Mouse (Mus musculus) limb, embryonic 11.5 days (tissue): ENCODE data around the gene Ttc30a1. TPM values are rescaled to one million over a fixed set of nuclear protein-coding genes. Genes with fewer than 3 reads are reported as not detected.
"Not testable (repeated sequence)": the region's sequence is repeated elsewhere in the genome, so short reads cannot be mapped to it uniquely, and the experiment has no call there.

Experiments
- ATAC-seq: fragments of 200-750 bp; cut with Nextera tagmentation; 2 replicates; pipeline ENCODE4 v1.8.0; 2017; ENCODE audit warnings: low read depth; ENCODE audit not compliant: insufficient number of reproducible peaks, low FRiP score, low TSS enrichment
- DNase-seq: peaks from one replicate; pipeline ENCODE4 v3.0.0-alpha.2; 2015; ENCODE audit warnings: low spot score
- H3K27ac ChIP-seq: fragments of 300-500 bp; sonication (generic); replicated peaks from 2 replicates; pipeline ENCODE4 v1.5.1; 2014; ENCODE audit warnings: low read depth, mild to moderate bottlenecking, low read length
- H3K27me3 ChIP-seq: fragments of 300-500 bp; sonication (generic); 2 replicates; pipeline ENCODE4 v1.6.1; 2014; ENCODE audit warnings: mild to moderate bottlenecking, low read length, mixed read lengths; ENCODE audit not compliant: control insufficient read depth, insufficient read depth
- H3K36me3 ChIP-seq: fragments of 300-500 bp; sonication (generic); 2 replicates; pipeline ENCODE4 v1.6.1; 2014; ENCODE audit warnings: mild to moderate bottlenecking, low read length, moderate library complexity, mixed read lengths; ENCODE audit not compliant: control insufficient read depth, insufficient read depth
- H3K4me1 ChIP-seq: fragments of 300-500 bp; sonication (generic); 2 replicates; pipeline ENCODE4 v1.6.1; 2014; ENCODE audit warnings: low read length, mixed read lengths; ENCODE audit not compliant: control insufficient read depth, insufficient read depth
- H3K4me2 ChIP-seq: fragments of 300-500 bp; sonication (generic); 2 replicates; pipeline ENCODE4 v1.6.1; 2014; ENCODE audit warnings: low read depth, mild to moderate bottlenecking, moderate library complexity; ENCODE audit not compliant: severe bottlenecking
- H3K4me3 ChIP-seq: fragments of 300-500 bp; sonication (generic); 2 replicates; pipeline ENCODE4 v1.5.1; 2014; ENCODE audit warnings: low read depth, low read length
- H3K9ac ChIP-seq: fragments of 300-500 bp; sonication (generic); 2 replicates; pipeline ENCODE4 v1.6.1; 2014; ENCODE audit warnings: mild to moderate bottlenecking, low read length
- H3K9me3 ChIP-seq: fragments of 300-500 bp; sonication (generic); 2 replicates; pipeline ENCODE4 v1.6.1; 2016; ENCODE audit warnings: low read length; ENCODE audit not compliant: control insufficient read depth
- WGBS: fragments of 180-500 bp; shearing (Covaris S2); extraction: QIAGEN DNeasy Blood & Tissue Kit; methylation state at CpG from one replicate; pipeline ENCODE4 v1.1.7; 2014; 5-methylcytosine and 5-hydroxymethylcytosine counted together
- polyA plus RNA-seq: library from polyadenylated mRNA; unstranded; fragments of >200 nt; fragmentation: Nextera tagmentation; extraction: Ambion mirVana; gene quantifications from 2 replicates; pipeline ENCODE4 v1.2.1, GENCODE M21; 2014

Ttc30a1 gene
- 12.1 and 12.5 TPM in 2 replicates for polyA plus RNA-seq

DNA sequence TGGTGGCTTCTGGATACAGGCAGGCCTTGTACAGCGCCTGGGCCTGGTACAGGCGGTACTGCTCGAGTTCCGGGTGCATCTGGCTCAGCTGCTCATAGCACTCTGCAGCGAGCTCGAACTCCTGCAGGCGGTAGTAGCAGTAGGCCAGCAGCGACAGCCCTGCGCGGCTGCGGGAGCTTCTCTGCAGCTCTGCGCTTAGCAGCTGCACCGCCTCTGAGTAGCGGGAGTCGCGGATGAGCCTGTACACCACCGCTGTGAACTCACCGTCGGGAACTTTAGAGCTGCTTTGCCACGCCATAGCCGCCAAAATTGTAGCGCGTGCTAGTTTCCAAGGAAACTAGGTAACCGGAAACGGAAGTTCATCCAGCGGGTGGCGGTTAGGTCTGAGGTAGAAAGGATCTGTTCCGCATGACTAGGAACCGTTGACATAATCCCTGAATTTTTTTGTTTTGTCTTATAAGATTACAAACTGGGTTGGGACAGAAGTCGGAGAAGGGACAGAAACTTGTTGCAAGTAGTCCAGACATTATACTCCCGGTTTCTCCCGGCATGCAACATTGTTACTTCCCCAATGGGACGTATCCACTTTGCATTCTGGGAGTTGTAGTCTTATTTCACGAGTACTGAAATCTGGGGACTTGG lies at the start of gene Ttc30a1:
Gene Ttc30a1, minus strand, starts transcription at position 528 of the 642 bp plus-strand sequence.
- WGBS = 2% methylated on average over 31 of the region's 34 CpGs
- not testable (repeated sequence) for H3K9me3 ChIP-seq, H3K27me3 ChIP-seq, H3K27ac ChIP-seq, H3K36me3 ChIP-seq, H3K4me1 ChIP-seq
- ATAC-seq (0 out of 2 replicates have a peak, but pooled peaks have one; percentile 44), DNase-seq (peak; percentile 89)
- Histone ChIP-seq H3K4me2 (peak within 1 kb of the TSS; percentile 50), H3K4me3 (peak within 1 kb of the TSS; percentile 32), H3K9ac (peak within 1 kb of the TSS; percentile 50)

DNA sequence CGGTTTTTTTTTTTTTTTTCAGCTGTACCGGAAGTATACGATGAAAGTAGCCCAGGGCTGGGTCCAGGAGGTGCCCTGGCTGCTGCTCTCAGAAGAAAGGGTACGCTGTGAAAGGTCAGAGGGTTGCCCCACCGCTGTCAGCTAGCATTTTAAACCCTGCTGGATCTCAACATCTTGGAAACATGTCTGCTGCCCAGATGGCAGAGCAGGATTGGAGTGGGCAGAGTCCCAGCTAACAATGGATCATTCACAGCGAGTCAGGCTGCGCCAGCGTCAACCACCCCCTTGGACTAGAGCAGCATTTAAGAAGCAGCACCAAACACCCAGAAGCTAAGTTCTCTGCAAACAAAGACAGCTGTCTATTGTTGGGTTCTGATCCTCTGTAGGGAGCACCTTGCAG lies 48.3 kb upstream of the Ttc30a1 start:
- Histone ChIP-seq H3K9me3 (no peaks in the 10 kb centered on the region), H3K36me3 (no peaks in the 10 kb centered on the region), H3K4me3 (no peak overlapping the region), H3K4me2 (peak overlapping the region; percentile 18; the same call in 1 of the 2 replicates), H3K9ac (peak overlapping the region; percentile 43; the same call in 1 of the 2 replicates), H3K27me3 (no peaks in the 10 kb centered on the region), H3K27ac (peak overlapping the region; percentile 85), H3K4me1 (peaks cover 16% of the 10 kb centered on the region)
- DNase-seq (peak; percentile 71), ATAC-seq (peak; percentile 72)
- 17% methylated on average over 8 of the region's 8 CpGs for WGBS

DNA sequence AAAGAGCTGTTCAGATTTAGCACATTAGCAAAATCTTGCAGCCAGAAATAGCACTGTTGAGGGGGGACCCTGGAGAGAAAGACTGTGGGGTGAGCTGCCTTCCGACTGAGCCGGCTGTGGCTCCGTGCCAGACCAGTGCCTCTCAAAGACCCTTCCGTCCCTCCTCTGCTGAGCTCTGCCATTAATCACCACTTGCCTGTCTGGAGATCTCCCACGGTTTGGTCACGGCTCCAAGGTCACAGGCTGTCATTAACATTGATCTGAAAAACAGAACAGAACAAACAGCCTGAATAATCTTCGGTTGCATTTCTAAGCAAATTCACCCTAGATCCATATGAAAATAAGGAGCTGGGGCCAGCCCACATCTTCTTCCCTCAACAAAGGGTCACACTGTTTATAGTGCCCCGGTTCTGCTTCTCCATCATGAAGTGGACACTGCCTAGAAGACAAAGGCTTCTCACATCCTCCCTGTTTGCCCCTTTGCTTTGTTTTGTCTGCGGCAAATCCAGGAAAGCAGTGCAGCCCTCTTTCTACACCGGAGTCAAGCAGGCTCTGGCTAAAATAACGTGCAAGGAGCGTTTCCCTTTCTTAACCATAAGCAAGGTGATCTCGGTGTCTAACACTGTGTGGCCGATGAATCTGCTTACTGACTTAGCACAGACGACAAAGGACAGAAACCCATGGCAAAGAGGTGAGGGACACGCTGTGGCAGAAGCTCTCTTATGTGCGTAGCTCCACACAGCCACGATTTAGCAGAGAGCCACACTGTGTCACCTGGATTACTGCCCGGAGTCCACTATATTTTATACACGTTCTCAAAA lies 47.5 kb upstream of the Ttc30a1 start:
- 28% methylated on average over 20 of the region's 20 CpGs for WGBS
- Histone ChIP-seq H3K9me3 (no peaks in the 10 kb centered on the region), H3K9ac (peak overlapping the region; percentile 0), H3K4me1 (peaks cover 16% of the 10 kb centered on the region), H3K4me3 (no peak overlapping the region), H3K27ac (peak overlapping the region; percentile 85), H3K27me3 (no peaks in the 10 kb centered on the region), H3K4me2 (peak overlapping the region; percentile 21), H3K36me3 (no peaks in the 10 kb centered on the region)
- DNase-seq = peak; percentile 62
- ATAC-seq = peak; percentile 41; the same call in 1 of the 2 replicates

DNA sequence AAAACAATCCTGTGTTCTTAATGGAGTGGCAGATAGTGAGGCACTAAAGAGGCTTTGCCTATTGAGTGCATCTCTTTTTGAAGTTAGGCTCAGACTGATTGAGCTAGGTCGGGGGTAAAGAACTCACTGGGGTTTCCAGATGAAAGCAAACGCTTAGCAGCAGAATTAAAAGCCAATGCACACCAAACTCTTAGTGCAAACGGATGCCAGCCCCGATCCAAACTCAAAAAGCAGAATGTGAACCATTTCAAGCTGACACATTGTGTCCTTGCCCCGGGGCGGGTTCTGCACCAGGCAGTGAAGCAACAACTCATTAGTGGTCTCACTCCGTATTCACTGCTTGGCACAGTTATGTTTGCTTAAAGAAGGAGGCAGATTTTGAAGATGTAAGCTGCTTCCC lies 35.1 kb upstream of the Ttc30a1 start:
- Histone ChIP-seq H3K36me3 (no peaks in the 10 kb centered on the region), H3K4me1 (peaks cover 7% of the 10 kb centered on the region), H3K27ac (no peak overlapping the region), H3K4me2 (no peak overlapping the region), H3K9ac (no peak overlapping the region), H3K4me3 (no peak overlapping the region), H3K9me3 (no peaks in the 10 kb centered on the region), H3K27me3 (no peaks in the 10 kb centered on the region)
- peak; percentile 44 for DNase-seq
- WGBS = 10% methylated on average over 7 of the region's 7 CpGs
- no peak for ATAC-seq

DNA sequence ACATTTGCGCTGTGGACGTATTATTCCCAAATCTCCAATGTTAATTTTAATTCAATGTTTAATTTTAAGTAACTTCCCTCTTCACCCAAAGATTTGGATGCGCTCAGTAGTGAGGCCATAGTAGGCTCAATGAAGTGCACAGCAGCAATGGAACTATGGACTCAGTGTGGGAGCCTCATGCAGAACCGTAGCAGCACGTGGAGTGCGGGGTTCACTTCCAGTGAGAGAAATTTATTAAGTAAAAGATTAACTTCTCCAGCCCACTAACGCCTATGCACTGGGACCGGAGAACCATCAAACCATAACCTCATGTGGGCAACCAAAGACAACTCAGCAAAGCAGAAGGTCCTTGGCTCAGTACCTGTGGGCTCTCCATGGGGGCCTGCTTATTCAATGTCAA lies 34.4 kb upstream of the Ttc30a1 start:
- DNase-seq (no peak), ATAC-seq (no peak)
- H3K4me1 ChIP-seq = peaks cover 7% of the 10 kb centered on the region
- 88% methylated on average over 8 of the region's 8 CpGs for WGBS
- no peak overlapping the region for H3K9ac ChIP-seq
- H3K27ac ChIP-seq = no peak overlapping the region
- no peak overlapping the region for H3K4me2 ChIP-seq
- H3K9me3 ChIP-seq = no peaks in the 10 kb centered on the region
- H3K27me3 ChIP-seq = no peaks in the 10 kb centered on the region
- no peaks in the 10 kb centered on the region for H3K36me3 ChIP-seq
- no peak overlapping the region for H3K4me3 ChIP-seq

DNA sequence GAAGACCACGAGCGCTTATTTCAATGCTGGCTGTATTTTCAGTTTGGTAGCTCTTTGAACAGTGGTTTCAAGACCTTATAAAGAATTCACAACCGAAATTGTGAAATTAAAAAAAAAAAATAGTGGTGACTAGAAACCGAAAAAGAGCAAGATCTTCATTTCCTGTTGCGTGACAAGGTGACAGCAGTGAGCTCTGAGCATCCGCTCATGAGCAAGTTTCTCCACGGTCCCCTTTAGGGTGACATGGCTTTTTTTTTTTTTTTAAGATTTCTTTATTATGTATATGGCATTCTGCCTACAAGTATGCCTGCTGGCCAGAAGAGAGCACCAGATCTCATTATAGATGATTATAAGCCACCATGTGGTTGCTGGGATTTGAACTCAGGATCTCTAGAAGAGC lies 33.7 kb upstream of the Ttc30a1 start:
- no peaks in the 10 kb centered on the region for H3K9me3 ChIP-seq
- H3K4me3 ChIP-seq = no peak overlapping the region
- H3K4me1 ChIP-seq = peaks cover 7% of the 10 kb centered on the region
- no peak overlapping the region for H3K4me2 ChIP-seq
- ATAC-seq (no peak), DNase-seq (no peak)
- no peak overlapping the region for H3K27ac ChIP-seq
- no peaks in the 10 kb centered on the region for H3K27me3 ChIP-seq
- H3K9ac ChIP-seq = no peak overlapping the region
- 94% methylated on average over 7 of the region's 7 CpGs for WGBS
- H3K36me3 ChIP-seq = no peaks in the 10 kb centered on the region

DNA sequence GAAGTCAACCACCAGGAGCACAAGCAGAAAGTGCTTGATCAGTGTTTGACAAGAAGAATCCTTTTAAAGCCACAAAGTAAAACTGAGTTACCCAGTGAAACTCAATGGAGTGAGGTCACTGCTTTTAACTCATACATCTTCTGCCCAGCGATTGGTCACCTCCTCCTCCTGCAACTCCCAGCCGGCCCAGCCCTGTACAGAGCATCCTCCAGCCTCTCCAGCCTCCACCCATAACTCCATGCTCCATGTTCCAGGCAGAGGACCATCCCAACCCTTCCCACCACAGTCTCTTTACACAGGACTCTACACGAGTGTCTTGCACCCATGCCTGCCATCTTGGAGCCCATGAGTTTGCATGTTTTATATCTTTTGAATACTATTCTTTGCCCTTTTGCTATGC lies 32.9 kb upstream of the Ttc30a1 start:
- 86% methylated on average over 3 of the region's 3 CpGs for WGBS
- ATAC-seq = no peak
- Histone ChIP-seq H3K4me2 (no peak overlapping the region), H3K9me3 (no peaks in the 10 kb centered on the region), H3K27me3 (no peaks in the 10 kb centered on the region), H3K4me1 (peaks cover 7% of the 10 kb centered on the region), H3K4me3 (no peak overlapping the region), H3K27ac (no peak overlapping the region), H3K36me3 (no peaks in the 10 kb centered on the region), H3K9ac (no peak overlapping the region)
- DNase-seq = no peak

DNA sequence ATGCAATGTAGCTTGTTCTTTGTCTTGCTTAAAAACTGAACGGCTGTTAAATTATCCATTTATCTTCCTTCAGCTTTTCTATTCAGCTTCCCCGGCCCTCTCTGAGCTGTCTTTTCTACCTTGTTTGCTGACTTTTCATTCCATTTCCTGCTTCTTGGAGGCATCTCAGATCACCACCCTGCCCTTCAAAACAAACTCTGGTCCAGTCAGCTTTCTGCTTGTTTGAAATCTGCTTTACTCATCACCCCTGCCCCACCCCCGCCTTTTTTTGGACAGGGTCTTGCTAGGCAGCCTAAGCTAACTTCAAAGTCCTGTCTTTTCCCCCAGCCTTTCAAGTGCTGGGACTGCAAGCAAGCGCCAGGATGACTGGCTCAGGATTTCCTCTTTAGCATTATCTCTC lies 24.4 kb upstream of the Ttc30a1 start:
- DNase-seq (no peak), ATAC-seq (no peak)
- Histone ChIP-seq H3K4me1 (no peaks in the 10 kb centered on the region), H3K4me3 (no peak overlapping the region), H3K27me3 (no peaks in the 10 kb centered on the region), H3K4me2 (no peak overlapping the region), H3K27ac (no peak overlapping the region), H3K9ac (no peak overlapping the region), H3K9me3 (no peaks in the 10 kb centered on the region), H3K36me3 (no peaks in the 10 kb centered on the region)
- WGBS = 15% methylated on average over 4 of the region's 4 CpGs
